Mouse (Mus musculus) kidney, embryonic 14.5 days (tissue): ENCODE measurements around the gene Letmd1. TPM values are rescaled to one million over a fixed set of nuclear protein-coding genes. Genes with fewer than 3 reads are reported as not detected.
"Not testable (repeated sequence)": the region's sequence is repeated elsewhere in the genome, so short reads cannot be mapped to it uniquely, and the experiment has no call there.

Experiments
- ATAC-seq: fragments of 200-750 bp; cut with Nextera tagmentation; 2 replicates; pipeline ENCODE4 v1.8.0; 2017; ENCODE audit warnings: moderate number of reproducible peaks, mild to moderate bottlenecking, moderate TSS enrichment, moderate library complexity; ENCODE audit not compliant: low FRiP score, low TSS enrichment
- H3K27ac ChIP-seq: fragments of 300-500 bp; sonication (generic); 2 replicates; pipeline ENCODE4 v1.5.1; 2014; ENCODE audit warnings: low read depth, mild to moderate bottlenecking, low read length, moderate library complexity, mixed read lengths
- H3K27me3 ChIP-seq: fragments of 300-500 bp; sonication (generic); 2 replicates; pipeline ENCODE4 v1.6.1; 2014; ENCODE audit warnings: mild to moderate bottlenecking, low read length; ENCODE audit not compliant: control insufficient read depth, insufficient read depth
- H3K36me3 ChIP-seq: fragments of 300-500 bp; sonication (generic); 2 replicates; pipeline ENCODE4 v1.6.1; 2014; ENCODE audit warnings: low read length, mixed read lengths; ENCODE audit not compliant: control insufficient read depth, insufficient read depth
- H3K4me1 ChIP-seq: fragments of 300-500 bp; sonication (generic); 2 replicates; pipeline ENCODE4 v1.6.1; 2014; ENCODE audit warnings: low read length, mixed read lengths; ENCODE audit not compliant: control insufficient read depth, insufficient read depth
- H3K4me2 ChIP-seq: fragments of 300-500 bp; sonication (generic); replicated peaks from 2 replicates; pipeline ENCODE4 v1.6.1; 2014; ENCODE audit warnings: low read depth, mild to moderate bottlenecking, low read length
- H3K4me3 ChIP-seq: fragments of 300-500 bp; sonication (generic); 2 replicates; pipeline ENCODE4 v1.5.1; 2014; ENCODE audit warnings: mild to moderate bottlenecking, low read length
- H3K9ac ChIP-seq: fragments of 300-500 bp; sonication (generic); 2 replicates; pipeline ENCODE4 v1.6.1; 2014; ENCODE audit warnings: low read depth, mild to moderate bottlenecking, low read length, moderate library complexity
- H3K9me3 ChIP-seq: fragments of 300-500 bp; sonication (generic); 2 replicates; pipeline ENCODE4 v1.6.1; 2016; ENCODE audit warnings: low read length; ENCODE audit not compliant: control insufficient read depth
- WGBS: fragments of 180-500 bp; shearing (Covaris S2); extraction: QIAGEN DNeasy Blood & Tissue Kit; methylation state at CpG from one replicate; pipeline ENCODE4 v1.1.7; 2014; 5-methylcytosine and 5-hydroxymethylcytosine counted together
- polyA plus RNA-seq: library from polyadenylated mRNA; unstranded; fragments of >200 nt; fragmentation: Nextera tagmentation; extraction: Ambion mirVana; gene quantifications from 2 replicates; pipeline ENCODE4 v1.2.1, GENCODE M21; 2014

Gene Letmd1
- polyA plus RNA-seq, 1 experiment from 2014 or later = 25.4 TPM

GRCm38 (mm10) chr15:100499506-100499905 is 30.7 kb downstream of the Letmd1 start:
- not testable (repeated sequence) for ATAC-seq, H3K27me3 ChIP-seq, H3K4me3 ChIP-seq, H3K4me2 ChIP-seq, H3K36me3 ChIP-seq, H3K27ac ChIP-seq, H3K9me3 ChIP-seq, H3K4me1 ChIP-seq, H3K9ac ChIP-seq
- 60% methylated on average over 8 of the region's 8 CpGs for WGBS

GRCm38 (mm10) chr15:100508454-100509167 is 39.8 kb downstream of the Letmd1 start:
- WGBS = 84% methylated on average over 13 of the region's 13 CpGs
- Histone ChIP-seq H3K27me3 (no peaks in the 10 kb centered on the region), H3K27ac (no peak overlapping the region), H3K9ac (no peak overlapping the region), H3K4me2 (no peak overlapping the region), H3K9me3 (no peaks in the 10 kb centered on the region), H3K36me3 (peaks cover 75% of the 10 kb centered on the region), H3K4me3 (no peak overlapping the region), H3K4me1 (no peaks in the 10 kb centered on the region)
- no peak for ATAC-seq

- Histone ChIP-seq H3K4me3 (no peak overlapping the region), H3K9me3 (no peaks in the 10 kb centered on the region), H3K27ac (no peak overlapping the region), H3K9ac (no peak overlapping the region), H3K4me2 (no peak overlapping the region), H3K36me3 (peaks cover 82% of the 10 kb centered on the region), H3K27me3 (no peaks in the 10 kb centered on the region), H3K4me1 (no peaks in the 10 kb centered on the region)
- WGBS = 89% methylated on average over 11 of the region's 11 CpGs
- no peak for ATAC-seq
Measured at GRCm38 (mm10) chr15:100510072-100510471, 41.2 kb downstream of the Letmd1 start.

GRCm38 (mm10) chr15:100513387-100513786 is 44.6 kb downstream of the Letmd1 start:
- WGBS = 87% methylated on average over 4 of the region's 4 CpGs
- no peaks in the 10 kb centered on the region for H3K4me1 ChIP-seq
- no peaks in the 10 kb centered on the region for H3K27me3 ChIP-seq
- no peak overlapping the region for H3K9ac ChIP-seq
- H3K4me3 ChIP-seq = no peak overlapping the region
- no peaks in the 10 kb centered on the region for H3K9me3 ChIP-seq
- no peak for ATAC-seq
- H3K27ac ChIP-seq = no peak overlapping the region
- H3K36me3 ChIP-seq = peaks cover 73% of the 10 kb centered on the region
- H3K4me2 ChIP-seq = no peak overlapping the region

- WGBS = 82% methylated on average over 2 of the region's 2 CpGs
- H3K9me3 ChIP-seq = no peaks in the 10 kb centered on the region
- peaks cover 74% of the 10 kb centered on the region for H3K36me3 ChIP-seq
- no peak overlapping the region for H3K9ac ChIP-seq
- no peak overlapping the region for H3K4me2 ChIP-seq
- no peaks in the 10 kb centered on the region for H3K4me1 ChIP-seq
- H3K27ac ChIP-seq = no peak overlapping the region
- no peaks in the 10 kb centered on the region for H3K27me3 ChIP-seq
- no peak for ATAC-seq
- H3K4me3 ChIP-seq = no peak overlapping the region
Measured at GRCm38 (mm10) chr15:100515121-100515520, 46.3 kb downstream of the Letmd1 start.

- Histone ChIP-seq H3K4me2 (no peak overlapping the region), H3K4me3 (no peak overlapping the region), H3K27ac (no peak overlapping the region), H3K27me3 (no peaks in the 10 kb centered on the region), H3K36me3 (peaks cover 60% of the 10 kb centered on the region), H3K9ac (no peak overlapping the region), H3K4me1 (no peaks in the 10 kb centered on the region), H3K9me3 (no peaks in the 10 kb centered on the region)
- WGBS = 91% methylated on average over 14 of the region's 14 CpGs
- ATAC-seq = no peak
Measured at GRCm38 (mm10) chr15:100520306-100520705, 51.5 kb downstream of the Letmd1 start.

- H3K27me3 ChIP-seq = no peaks in the 10 kb centered on the region
- no peak for ATAC-seq
- no peak overlapping the region for H3K9ac ChIP-seq
- no peak overlapping the region for H3K4me3 ChIP-seq
- no peak overlapping the region for H3K4me2 ChIP-seq
- no peak overlapping the region for H3K27ac ChIP-seq
- WGBS = 97% methylated on average over 14 of the region's 14 CpGs
- no peaks in the 10 kb centered on the region for H3K4me1 ChIP-seq
- no peaks in the 10 kb centered on the region for H3K9me3 ChIP-seq
- peaks cover 31% of the 10 kb centered on the region for H3K36me3 ChIP-seq
Measured at GRCm38 (mm10) chr15:100525405-100525804, 56.6 kb downstream of the Letmd1 start.

- no peak overlapping the region for H3K27ac ChIP-seq
- H3K9ac ChIP-seq = no peak overlapping the region
- H3K4me3 ChIP-seq = no peak overlapping the region
- peaks cover 18% of the 10 kb centered on the region; the same call in 1 of the 2 replicates for H3K36me3 ChIP-seq
- 68% methylated on average over 5 of the region's 5 CpGs for WGBS
- no peak overlapping the region for H3K4me2 ChIP-seq
- H3K27me3 ChIP-seq = no peaks in the 10 kb centered on the region
- H3K4me1 ChIP-seq = no peaks in the 10 kb centered on the region
- ATAC-seq = no peak
- no peaks in the 10 kb centered on the region for H3K9me3 ChIP-seq
Measured at GRCm38 (mm10) chr15:100527900-100528299, 59.1 kb downstream of the Letmd1 start.
